Mouse (Mus musculus): ENCODE data around the gene Itga1. TPM values are rescaled to one million over a fixed set of nuclear protein-coding genes. Genes with fewer than 3 reads are reported as not detected.

The Itga1 gene
- total RNA-seq (2023): 10 to 100 TPM; 15.6 to 29.9 TPM

GRCm38 (mm10) chr13:115101355-115102191, at the start of gene Itga1, which contains the start of gene Gm49395:
Gene Itga1, minus strand, starts transcription at chr13:115101964.
Gene Gm49395, minus strand, starts transcription at chr13:115101921.

DNA sequence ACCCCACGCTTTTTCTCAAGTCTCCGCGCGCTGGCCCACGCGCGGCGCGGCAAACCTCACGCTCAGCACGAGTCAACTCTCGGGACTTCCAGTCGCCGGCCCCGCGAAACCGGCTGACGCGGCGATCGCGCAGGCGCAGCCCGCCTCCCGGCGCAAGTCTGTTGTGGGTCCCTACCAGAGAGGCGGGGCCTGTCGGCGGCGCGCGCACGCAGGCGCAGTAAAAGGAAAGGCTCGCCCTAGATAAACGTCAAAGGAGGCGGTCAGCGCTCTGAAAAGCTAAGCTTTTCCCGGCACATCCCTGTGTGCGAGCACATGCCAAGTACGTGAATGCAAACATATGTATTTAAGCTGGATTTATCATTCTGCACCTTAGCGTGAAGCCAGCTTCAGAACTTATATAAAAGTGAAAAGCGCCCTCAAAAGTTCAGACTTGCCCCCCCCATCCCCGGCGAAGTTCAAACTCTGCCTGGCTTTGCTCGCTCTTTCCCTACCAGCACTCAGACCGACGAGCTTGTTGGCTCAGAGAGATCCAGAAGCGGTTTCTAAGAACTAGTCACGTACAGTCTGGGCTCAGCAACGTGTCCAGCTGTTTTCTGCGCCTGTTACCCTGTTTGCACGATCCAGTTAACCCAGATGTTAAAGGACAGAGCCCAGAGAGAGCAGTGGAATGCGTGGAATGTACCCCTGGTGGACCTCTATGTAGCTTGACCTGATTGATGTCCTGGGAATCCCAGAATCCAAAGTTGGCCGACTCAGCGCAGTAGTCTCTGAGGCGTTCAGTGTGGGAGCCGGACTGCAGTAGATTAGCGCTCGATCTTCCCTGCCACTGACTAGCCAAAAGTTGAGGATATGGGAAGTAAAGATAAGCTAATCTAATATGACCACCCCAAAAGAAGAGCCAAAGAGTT, 11.4 kb downstream of the Itga1 start, which contains the start of gene Pelo:
TSS of gene Pelo (minus strand) at position 118 of the 908 bp plus-strand sequence.

GRCm38 (mm10) chr13:114931775-114932294, 169.9 kb downstream of the Itga1 start, which contains the start of gene Itga2:
Gene Itga2, minus strand, starts transcription at chr13:114932100.

Other genes with a start within 250 kb of the Itga1 start
- under 1 TPM; 0.27 to 0.31 TPM for gene Itga2, start 169.9 kb downstream of the Itga1 start, total RNA-seq (2023)
- gene Pelo, start 11.8 kb downstream of the Itga1 start, total RNA-seq (2023): 10 to 100 TPM in 1 of 2 experiments, 1 to 10 TPM in 1; 6.0 to 11.1 TPM
- 10 to 100 TPM in 1 of 2 experiments, 1 to 10 TPM in 1; 7.6 to 12.4 TPM for gene Gm49395, start within 50 bp of the Itga1 start, total RNA-seq (2023)

Data from neutrophil, adult 59 days (primary cell).